Mouse (Mus musculus) liver, embryonic 14.5 days (tissue): ENCODE results near the gene Qrich1.

Experiments
- CTCF ChIP-seq: IDR thresholded peaks from 2 replicates; pipeline ENCODE4 v1.5.1; 2016; ENCODE audit warnings: antibody characterized with exemption, low read depth, control low read depth
- EP300 ChIP-seq: IDR thresholded peaks from 2 replicates; pipeline ENCODE4 v1.6.1; 2016; ENCODE audit warnings: antibody characterized with exemption, low read depth

DNA sequence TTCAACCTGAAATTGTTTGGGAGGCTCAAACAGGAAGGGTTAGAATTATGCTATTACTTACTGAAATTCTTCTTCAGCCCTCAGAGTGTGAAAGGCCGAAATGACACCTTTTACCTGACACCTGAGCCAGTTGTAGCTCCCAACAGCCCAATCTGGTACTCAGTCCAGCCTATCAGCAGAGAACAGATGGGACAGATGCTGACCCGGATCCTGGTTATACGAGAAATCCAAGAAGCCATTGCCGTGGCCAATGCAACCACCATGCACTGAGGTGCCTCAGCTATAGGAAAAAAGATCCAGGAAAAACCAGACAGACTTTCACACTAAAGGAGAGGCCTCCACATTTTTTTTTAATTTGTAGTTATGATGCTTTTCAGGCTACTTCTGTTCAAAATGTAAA lies 42.6 kb downstream of the Qrich1 start:
- TF ChIP-seq CTCF: no peak
- no peak for TF ChIP-seq EP300
